Mouse (Mus musculus) skeletal muscle tissue, adult 2 months (tissue): Measurements from ENCODE around the gene Ackr4.
A peak's percentile ranks its signal among the peaks of the same experiment; 100 is the strongest.

ENCODE experiments used
- DNase-seq: peaks from one replicate; pipeline ENCODE4 v3.0.0-alpha.2; 2012; ENCODE audit warnings: low read depth, low spot score

Gene Ackr4

GRCm38 (mm10) chr9:104106930-104107329, 19.8 kb downstream of the Ackr4 start:
- DNase-seq: no peak

- DNase-seq: no peak
Measured at GRCm38 (mm10) chr9:104104986-104105385, 21.7 kb downstream of the Ackr4 start.

GRCm38 (mm10) chr9:104102901-104103300, 23.8 kb downstream of the Ackr4 start:
- no peak for DNase-seq

GRCm38 (mm10) chr9:104102301-104102700, 24.4 kb downstream of the Ackr4 start:
- DNase-seq: peak; percentile 55

GRCm38 (mm10) chr9:104101458-104101857, 25.3 kb downstream of the Ackr4 start:
- DNase-seq: no peak

- DNase-seq: no peak
Measured at GRCm38 (mm10) chr9:104100822-104101221, 25.9 kb downstream of the Ackr4 start.

- no peak for DNase-seq
Measured at GRCm38 (mm10) chr9:104099060-104099459, 27.7 kb downstream of the Ackr4 start.

GRCm38 (mm10) chr9:104098256-104098655, 28.5 kb downstream of the Ackr4 start:
- DNase-seq: no peak

- DNase-seq: no peak
Measured at GRCm38 (mm10) chr9:104092945-104093344, 33.8 kb downstream of the Ackr4 start.

- DNase-seq: peak; percentile 21
Measured at GRCm38 (mm10) chr9:104088555-104088954, 38.2 kb downstream of the Ackr4 start.

GRCm38 (mm10) chr9:104085730-104086429, 40.9 kb downstream of the Ackr4 start:
- DNase-seq: no peak

GRCm38 (mm10) chr9:104080038-104080437, 46.7 kb downstream of the Ackr4 start:
- no peak for DNase-seq

GRCm38 (mm10) chr9:104079379-104079778, 47.4 kb downstream of the Ackr4 start:
- no peak for DNase-seq

- no peak for DNase-seq
Measured at GRCm38 (mm10) chr9:104078780-104079179, 48.0 kb downstream of the Ackr4 start.

GRCm38 (mm10) chr9:104075808-104076207, 50.9 kb downstream of the Ackr4 start:
- DNase-seq: no peak

GRCm38 (mm10) chr9:104070863-104071604, 55.7 kb downstream of the Ackr4 start:
- no peak for DNase-seq

- no peak for DNase-seq
Measured at GRCm38 (mm10) chr9:104070241-104070640, 56.5 kb downstream of the Ackr4 start.

- no peak for DNase-seq
Measured at GRCm38 (mm10) chr9:104064571-104064970, 62.2 kb downstream of the Ackr4 start.

- DNase-seq: peak; percentile 78
Measured at GRCm38 (mm10) chr9:104063244-104063961, 63.3 kb downstream of the Ackr4 start, which contains the start of gene Acad11. TSS of gene Acad11 (plus strand) at chr9:104063377.

GRCm38 (mm10) chr9:104062430-104063243, 64.1 kb downstream of the Ackr4 start, which contains the start of gene Uba5:
TSS of gene Uba5 (minus strand) at chr9:104063134.
- peak; percentile 54 for DNase-seq

GRCm38 (mm10) chr9:104051028-104051427, 75.7 kb downstream of the Ackr4 start:
- DNase-seq: no peak
